8 mouse cellular contexts compared by ENCODE assay signal in the genomic region with DNA sequence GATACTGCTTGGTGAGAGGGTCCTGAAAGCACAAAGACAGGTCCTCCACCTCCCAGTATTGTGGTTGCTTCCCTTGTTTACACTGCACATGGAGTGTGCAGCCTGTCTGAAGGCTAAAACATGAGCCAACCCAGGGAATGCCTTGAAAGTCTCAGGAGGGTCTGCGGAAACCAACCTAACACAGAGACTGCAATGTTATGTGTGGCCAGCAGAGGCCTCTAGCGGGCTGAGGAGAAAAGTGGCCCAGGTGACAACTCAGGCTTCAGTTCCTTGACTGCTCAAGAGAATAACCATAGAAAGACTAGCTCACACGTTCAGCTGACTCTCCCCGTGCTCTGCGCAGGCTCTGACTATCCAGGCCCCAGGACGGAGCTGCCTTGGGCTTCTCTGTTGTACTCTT. TPM values are rescaled to one million over a fixed set of nuclear protein-coding genes. Genes with fewer than 3 reads are reported as not detected.
DNase-seq lines count a peak whose midpoint lies in the region; ATAC-seq lines count a peak whose summit lies in the region.

No protein-coding gene starts in this region.

- H3K9ac ChIP-seq in neural tube, embryonic 13.5 days, result no peak overlapping the region

- H3K4me1 ChIP-seq in heart, embryonic 10.5 days, result no peaks in the 10 kb centered on the region
- H3K4me1 ChIP-seq in neural tube, embryonic 13.5 days (replicated peaks), result no peaks in the 10 kb centered on the region

- no peak overlapping the region for H3K4me3 ChIP-seq in heart, embryonic 10.5 days
- H3K4me3 ChIP-seq in neural tube, embryonic 13.5 days, result no peak overlapping the region

- 0 out of 2 replicates have a peak, but pooled peaks cover 3% of the 10 kb centered on the region for H3K27me3 ChIP-seq in heart, embryonic 10.5 days (ENCODE audit: insufficient read depth, poor library complexity, severe bottlenecking)
- no peaks in the 10 kb centered on the region for H3K27me3 ChIP-seq in neural tube, embryonic 13.5 days

- no peaks in the 10 kb centered on the region for H3K9me3 ChIP-seq in heart, embryonic 10.5 days
- H3K9me3 ChIP-seq in neural tube, embryonic 13.5 days, result no peaks in the 10 kb centered on the region

- H3K27ac ChIP-seq in heart, embryonic 10.5 days, result no peak overlapping the region
- no peak overlapping the region for H3K27ac ChIP-seq in neural tube, embryonic 13.5 days (replicated peaks)

- DNase-seq in CD4-positive, CD25-positive, alpha-beta regulatory T cell, adult 2 months (ENCODE audit: low read depth, low spot score), result peak; percentile 74
- DNase-seq in R1 (ENCODE audit: low read depth, low spot score), result peak; percentile 77
- peak; percentile 77 for DNase-seq in embryo, embryonic 11 days
- DNase-seq in heart, embryonic 10.5 days (ENCODE audit: low spot score), result peak; percentile 81
- peak; percentile 18 to 23 for DNase-seq in kidney, adult 8-10 months
- DNase-seq in lung, adult 18-20 months, result peak; percentile 16 to 32
- DNase-seq in Muller cell, postnatal 12 days (ENCODE audit: inconsistent ontology term), result no peak

- H3K36me3 ChIP-seq in heart, embryonic 10.5 days, result no peaks in the 10 kb centered on the region
- H3K36me3 ChIP-seq in neural tube, embryonic 13.5 days, result no peaks in the 10 kb centered on the region

- WGBS in heart, embryonic 10.5 days, result 10% methylated on average over 6 of the region's 6 CpGs
- WGBS in neural tube, embryonic 13.5 days, result 6% methylated on average over 6 of the region's 6 CpGs

- ATAC-seq in neural tube, embryonic 13.5 days (ENCODE audit: low read depth), result peak; percentile 84

- 0 out of 2 replicates have a peak overlapping the region, but pooled peaks have one; percentile 5 for H3K4me2 ChIP-seq in neural tube, embryonic 13.5 days

RNA-seq across cellular contexts. Expression of gene Fry, which starts 20.8 kb away (rescaled TPM):
- 14.7 and 20.3 TPM in 2 replicates for polyA plus RNA-seq in heart, embryonic 10.5 days (2016; fragmentation: Nextera tagmentation; extraction: Ambion mirVana)
- polyA plus RNA-seq in neural tube, embryonic 13.5 days (2015; fragmentation: Nextera tagmentation; extraction: Ambion mirVana), result 38.8 and 41.9 TPM in 2 replicates
